ENCODE assay signal across 28 mouse cellular contexts in genomic region chr12:104345707-104346106, GRCm38 (mm10). TPM values are rescaled to one million over a fixed set of nuclear protein-coding genes. Genes with fewer than 3 reads are reported as not detected.
DNase-seq lines count a peak whose midpoint lies in the region; ATAC-seq and TF ChIP-seq lines count a peak whose summit lies in the region.
"Had no signal": no experiment of that assay in that cellular context is flagged by ENCODE, and none has a peak within 500 bp of the region (broad histone marks: within the 10 kb centered on the region; RNA-seq: fewer than 3 reads in every experiment).

No protein-coding gene starts in this region.

- no peak overlapping the region for H3K27ac ChIP-seq in heart, embryonic 10.5 days
- no peak overlapping the region for H3K27ac ChIP-seq in liver, postnatal 0 days (ENCODE audit: low read depth)
- H3K27ac ChIP-seq in liver, embryonic 11.5 days (ENCODE audit: low read depth, low read length) = no peak overlapping the region
- H3K27ac ChIP-seq: embryonic facial prominence, embryonic 13.5 days; embryonic facial prominence, embryonic 15.5 days; forebrain, embryonic 10.5 days; forebrain, embryonic 12.5 days had no signal

- peak; percentile 19; the same call in 1 of the 2 replicates for ATAC-seq in liver, postnatal 0 days
- ATAC-seq in liver, embryonic 11.5 days (replicated peaks; ENCODE audit: low FRiP score) = no peak
- ATAC-seq: forebrain, embryonic 14.5 days; forebrain, embryonic 16.5 days had no signal

- TF ChIP-seq EP300 in liver, postnatal 0 days (IDR thresholded peaks at IDR 0.05; ENCODE audit: low read depth) = no peak

- no peaks in the 10 kb centered on the region for H3K9me3 ChIP-seq in heart, embryonic 10.5 days
- no peaks in the 10 kb centered on the region for H3K9me3 ChIP-seq in liver, postnatal 0 days (ENCODE audit: low read length)
- H3K9me3 ChIP-seq in liver, embryonic 11.5 days (ENCODE audit: control insufficient read depth, low read length) = no peaks in the 10 kb centered on the region
- H3K9me3 ChIP-seq: embryonic facial prominence, embryonic 13.5 days; embryonic facial prominence, embryonic 15.5 days; forebrain, embryonic 10.5 days; forebrain, embryonic 12.5 days had no signal

- no peaks in the 10 kb centered on the region for H3K27me3 ChIP-seq in heart, embryonic 10.5 days (ENCODE audit: insufficient read depth, poor library complexity, severe bottlenecking)
- no peaks in the 10 kb centered on the region for H3K27me3 ChIP-seq in liver, postnatal 0 days (ENCODE audit: insufficient read depth, low read length)
- H3K27me3 ChIP-seq in liver, embryonic 11.5 days (replicated peaks; ENCODE audit: control insufficient read depth, insufficient read depth, low read length) = no peaks in the 10 kb centered on the region
- H3K27me3 ChIP-seq: embryonic facial prominence, embryonic 13.5 days; embryonic facial prominence, embryonic 15.5 days; forebrain, embryonic 12.5 days had no signal

- intact Hi-C loops in heart, postnatal 10 days (cut with DNase I) = no loop called here

- no peak for TF ChIP-seq CTCF in liver, postnatal 0 days (IDR thresholded peaks at IDR 0.05; ENCODE audit: low read depth)

- no peak overlapping the region for H3K9ac ChIP-seq in liver, postnatal 0 days (replicated peaks)
- no peak overlapping the region for H3K9ac ChIP-seq in liver, embryonic 11.5 days (ENCODE audit: low read depth, low read length)
- H3K9ac ChIP-seq: embryonic facial prominence, embryonic 13.5 days; embryonic facial prominence, embryonic 15.5 days; forebrain, embryonic 12.5 days had no signal

- no peak overlapping the region for H3K4me3 ChIP-seq in heart, embryonic 10.5 days
- H3K4me3 ChIP-seq in liver, postnatal 0 days (ENCODE audit: low read depth, low read length) = no peak overlapping the region
- no peak overlapping the region for H3K4me3 ChIP-seq in liver, embryonic 11.5 days (ENCODE audit: low read depth, low read length)
- H3K4me3 ChIP-seq: embryonic facial prominence, embryonic 13.5 days; embryonic facial prominence, embryonic 15.5 days; erythroblast, embryonic 14.5 days; forebrain, embryonic 10.5 days; forebrain, embryonic 12.5 days had no signal

- peak; percentile 51 for DNase-seq in heart, embryonic 10.5 days (ENCODE audit: low spot score)
- no peak for DNase-seq in heart, postnatal 10 days
- no peak for DNase-seq in liver, postnatal 0 days
- no peak for DNase-seq in liver, embryonic 11.5 days (ENCODE audit: low spot score)
- DNase-seq: adrenal gland, adult 2 months; adrenal gland, postnatal 10 days; adrenal gland, postnatal 25 days; cerebellum, adult 11 months; cerebellum, adult 18-20 months; cerebellum, adult 8-10 months; cerebellum, adult 9-11 months; cerebellum, postnatal 14 days; cerebellum, postnatal 36 days; embryo, embryonic 11 days had no signal

- H3K36me3 ChIP-seq in heart, embryonic 10.5 days = no peaks in the 10 kb centered on the region
- H3K36me3 ChIP-seq in liver, postnatal 0 days (replicated peaks; ENCODE audit: insufficient read depth, low read length) = no peaks in the 10 kb centered on the region
- no peaks in the 10 kb centered on the region for H3K36me3 ChIP-seq in liver, embryonic 11.5 days (ENCODE audit: control insufficient read depth, insufficient read depth, low read length)
- H3K36me3 ChIP-seq: embryonic facial prominence, embryonic 13.5 days; embryonic facial prominence, embryonic 15.5 days; forebrain, embryonic 10.5 days; forebrain, embryonic 12.5 days had no signal

- no peak overlapping the region for H3K4me2 ChIP-seq in liver, postnatal 0 days (ENCODE audit: low read depth, low read length)
- no peak overlapping the region for H3K4me2 ChIP-seq in liver, embryonic 11.5 days
- H3K4me2 ChIP-seq: embryonic facial prominence, embryonic 13.5 days; embryonic facial prominence, embryonic 15.5 days; forebrain, embryonic 12.5 days had no signal

- H3K4me1 ChIP-seq in heart, embryonic 10.5 days = no peaks in the 10 kb centered on the region
- H3K4me1 ChIP-seq in liver, postnatal 0 days (ENCODE audit: insufficient read depth) = no peaks in the 10 kb centered on the region
- H3K4me1 ChIP-seq in liver, embryonic 11.5 days (replicated peaks; ENCODE audit: control insufficient read depth, insufficient read depth, low read length) = no peaks in the 10 kb centered on the region
- H3K4me1 ChIP-seq: embryonic facial prominence, embryonic 13.5 days; embryonic facial prominence, embryonic 15.5 days; forebrain, embryonic 10.5 days; forebrain, embryonic 12.5 days had no signal

RNA-seq across cellular contexts. Expression of gene Serpina3k, which starts 7.4 kb away (rescaled TPM):
- not detected in 2 replicates for polyA plus RNA-seq in heart, embryonic 10.5 days (2016; fragmentation: Nextera tagmentation; extraction: Ambion mirVana)
- total RNA-seq in heart, postnatal 10 days (2021) = not detected
- polyA plus RNA-seq in liver, postnatal 0 days (2015; fragmentation: Nextera tagmentation; extraction: Ambion mirVana) = 407 and 479 TPM in 2 replicates
- not detected in 2 replicates for polyA plus RNA-seq in liver, embryonic 11.5 days (2014; fragmentation: Nextera tagmentation; extraction: Ambion mirVana)
- total RNA-seq: common myeloid progenitor, adult 5-6 weeks; MEL had no signal
- polyA plus RNA-seq: brain, embryonic 14.5 days; C2C12; embryonic facial prominence, embryonic 11.5 days; embryonic facial prominence, embryonic 13.5 days; embryonic facial prominence, embryonic 15.5 days; erythroblast, embryonic 14.5 days; forebrain, embryonic 10.5 days; forebrain, embryonic 12.5 days; forebrain, embryonic 14.5 days; forebrain, embryonic 16.5 days had no signal

RNA-seq across cellular contexts. Expression of gene Serpina3m, which starts 7.4 kb away (rescaled TPM):
- not detected in 2 replicates for polyA plus RNA-seq in heart, embryonic 10.5 days (2016; fragmentation: Nextera tagmentation; extraction: Ambion mirVana)
- not detected for total RNA-seq in heart, postnatal 10 days (2021)
- polyA plus RNA-seq in liver, postnatal 0 days (2015; fragmentation: Nextera tagmentation; extraction: Ambion mirVana) = 325 and 370 TPM in 2 replicates
- polyA plus RNA-seq in liver, embryonic 11.5 days (2014; fragmentation: Nextera tagmentation; extraction: Ambion mirVana) = not detected in 2 replicates
- total RNA-seq: common myeloid progenitor, adult 5-6 weeks; MEL had no signal
- polyA plus RNA-seq: brain, embryonic 14.5 days; C2C12; embryonic facial prominence, embryonic 11.5 days; embryonic facial prominence, embryonic 13.5 days; embryonic facial prominence, embryonic 15.5 days; erythroblast, embryonic 14.5 days; forebrain, embryonic 10.5 days; forebrain, embryonic 12.5 days; forebrain, embryonic 14.5 days; forebrain, embryonic 16.5 days had no signal

RNA-seq across cellular contexts. Expression of gene Serpina3j, which starts 31.4 kb away (rescaled TPM):
- not detected in 2 replicates for polyA plus RNA-seq in heart, embryonic 10.5 days (2016; fragmentation: Nextera tagmentation; extraction: Ambion mirVana)
- not detected for total RNA-seq in heart, postnatal 10 days (2021)
- polyA plus RNA-seq in liver, postnatal 0 days (2015; fragmentation: Nextera tagmentation; extraction: Ambion mirVana) = not detected in 2 replicates
- polyA plus RNA-seq in liver, embryonic 11.5 days (2014; fragmentation: Nextera tagmentation; extraction: Ambion mirVana) = not detected in 2 replicates
- total RNA-seq: adrenal gland, postnatal 10 days; adrenal gland, postnatal 25 days; adrenal gland, postnatal 4 days; common myeloid progenitor, adult 5-6 weeks; ES-E14; MEL had no signal
- polyA plus RNA-seq: adrenal gland, adult 2 months; brain, embryonic 14.5 days; C2C12; embryonic facial prominence, embryonic 11.5 days; embryonic facial prominence, embryonic 13.5 days; erythroblast, embryonic 14.5 days; forebrain, embryonic 10.5 days; forebrain, embryonic 12.5 days; forebrain, embryonic 14.5 days; forebrain, embryonic 16.5 days had no signal

Comparison
In these comparisons a context has a peak if more than half of its experiments do, and no peak if none do; other contexts are left out.
1. RNA of gene Serpina3k, which starts 7.4 kb away (polyA plus RNA-seq): 407 to 479 TPM in liver, postnatal 0 days; not detected in heart, embryonic 10.5 days and not detected in liver, embryonic 11.5 days; every median in the first group is over 100 times any median in the second.
2. RNA of gene Serpina3m, which starts 7.4 kb away (polyA plus RNA-seq): 325 to 370 TPM in liver, postnatal 0 days; not detected in heart, embryonic 10.5 days and not detected in liver, embryonic 11.5 days; every median in the first group is over 100 times any median in the second.